Mouse (Mus musculus): ENCODE data around the gene Taf15. TPM values are rescaled to one million over a fixed set of nuclear protein-coding genes. Genes with fewer than 3 reads are reported as not detected.

Taf15 gene
- 10 to 100 TPM; 48.4 to 65.7 TPM for total RNA-seq (2021)

GRCm38 (mm10) chr11:83472324-83473234 lies at the start of gene Taf15:
Gene Taf15, plus strand, starts transcription at chr11:83473086.
- intact Hi-C loops (cut with DNase I): loop anchor here (1.0 kb wide), 1 partner anchor 32 kb away; no protein-coding TSS in a partner anchor
- DNase-seq (ENCODE audit: low spot score in 2 of 2): peak; percentile 99

- intact Hi-C loops (cut with DNase I): loop anchor here (2.0 kb wide), 2 partner anchors 68 to 98 kb away; no protein-coding TSS in a partner anchor
- peak; percentile 80 for DNase-seq (ENCODE audit: low spot score in 2 of 2)
These were observed 48.2 kb upstream of the Taf15 start for GRCm38 (mm10) chr11:83424681-83425080.

GRCm38 (mm10) chr11:83426964-83427363 lies 45.9 kb upstream of the Taf15 start:
- intact Hi-C loops (cut with DNase I): no loop called here
- DNase-seq (ENCODE audit: low spot score in 2 of 2): no peak

GRCm38 (mm10) chr11:83429355-83429754 lies 43.5 kb upstream of the Taf15 start, which contains the start of gene Gas2l2:
Gene Gas2l2, minus strand, starts transcription at chr11:83429455.
- intact Hi-C loops (cut with DNase I): no loop called here
- DNase-seq (ENCODE audit: low spot score in 2 of 2): no peak

GRCm38 (mm10) chr11:83432533-83432932 lies 40.4 kb upstream of the Taf15 start:
- intact Hi-C loops (cut with DNase I): no loop called here
- no peak for DNase-seq (ENCODE audit: low spot score in 2 of 2)

GRCm38 (mm10) chr11:83437377-83437776 lies 35.5 kb upstream of the Taf15 start, which contains the start of gene 1700020L24Rik:
Gene 1700020L24Rik, plus strand, starts transcription at chr11:83437677.
- intact Hi-C loops (cut with DNase I): no loop called here
- DNase-seq (ENCODE audit: low spot score in 2 of 2): no peak

- DNase-seq (ENCODE audit: low spot score in 2 of 2): no peak
- intact Hi-C loops (cut with DNase I): loop anchor here (1.0 to 10.0 kb wide), 3 partner anchors 33 to 299 kb away; no protein-coding TSS in a partner anchor
These were observed 33.3 kb upstream of the Taf15 start for GRCm38 (mm10) chr11:83439426-83440060.

- intact Hi-C loops (cut with DNase I): loop anchor here (1.0 to 10.0 kb wide), 3 partner anchors 32 to 298 kb away; no protein-coding TSS in a partner anchor
- peak; percentile 86 for DNase-seq (ENCODE audit: low spot score in 2 of 2)
These were observed 32.5 kb upstream of the Taf15 start for GRCm38 (mm10) chr11:83440081-83441064.

GRCm38 (mm10) chr11:83441235-83441634 lies 31.7 kb upstream of the Taf15 start:
- intact Hi-C loops (cut with DNase I): loop anchor here (2.0 to 10.0 kb wide), 2 partner anchors 194 to 298 kb away; no protein-coding TSS in a partner anchor
- DNase-seq (ENCODE audit: low spot score in 2 of 2): no peak

- intact Hi-C loops (cut with DNase I): loop anchor here (10.0 kb wide), 1 partner anchor 192 kb away; no protein-coding TSS in a partner anchor
These were observed 30.2 kb upstream of the Taf15 start for GRCm38 (mm10) chr11:83442596-83443267.

GRCm38 (mm10) chr11:83443824-83444223 lies 29.1 kb upstream of the Taf15 start:
- DNase-seq (ENCODE audit: low spot score in 2 of 2): no peak
- intact Hi-C loops (cut with DNase I): loop anchor here (10.0 kb wide), 1 partner anchor 191 kb away; no protein-coding TSS in a partner anchor

More at GRCm38 (mm10) chr11:83442596-83443267, 30.2 kb upstream of the Taf15 start:
- peak; percentile 74 to 82 for DNase-seq (ENCODE audit: low spot score in 2 of 2)

GRCm38 (mm10) chr11:83445001-83445400 lies 27.9 kb upstream of the Taf15 start:
- intact Hi-C loops (cut with DNase I): loop anchor here (10.0 kb wide), 1 partner anchor 190 kb away; no protein-coding TSS in a partner anchor
- no peak for DNase-seq (ENCODE audit: low spot score in 2 of 2)

GRCm38 (mm10) chr11:83447612-83448011 lies 25.3 kb upstream of the Taf15 start:
- intact Hi-C loops (cut with DNase I): loop anchor here (10.0 kb wide), 1 partner anchor 187 kb away; no protein-coding TSS in a partner anchor
- DNase-seq (ENCODE audit: low spot score in 2 of 2): no peak

GRCm38 (mm10) chr11:83448021-83448926 lies 24.6 kb upstream of the Taf15 start:
- intact Hi-C loops (cut with DNase I): loop anchor here (10.0 kb wide), 1 partner anchor 187 kb away; no protein-coding TSS in a partner anchor

GRCm38 (mm10) chr11:83448927-83449236 lies 24.0 kb upstream of the Taf15 start:
- intact Hi-C loops (cut with DNase I): loop anchor here (10.0 kb wide), 1 partner anchor 186 kb away; no protein-coding TSS in a partner anchor

More at GRCm38 (mm10) chr11:83448021-83448926, 24.6 kb upstream of the Taf15 start:
- DNase-seq (ENCODE audit: low spot score in 2 of 2): no peak

GRCm38 (mm10) chr11:83449298-83449697 lies 23.6 kb upstream of the Taf15 start:
- no peak for DNase-seq (ENCODE audit: low spot score in 2 of 2)
- intact Hi-C loops (cut with DNase I): loop anchor here (10.0 kb wide), 1 partner anchor 186 kb away; no protein-coding TSS in a partner anchor

More at GRCm38 (mm10) chr11:83448927-83449236, 24.0 kb upstream of the Taf15 start:
- no peak for DNase-seq (ENCODE audit: low spot score in 2 of 2)

- no peak for DNase-seq (ENCODE audit: low spot score in 2 of 2)
- intact Hi-C loops (cut with DNase I): no loop called here
These were observed 22.3 kb upstream of the Taf15 start for GRCm38 (mm10) chr11:83450550-83450949.
